Mouse (Mus musculus) stomach, embryonic 15.5 days (tissue): ENCODE results near the gene Lama2. TPM values are rescaled to one million over a fixed set of nuclear protein-coding genes. Genes with fewer than 3 reads are reported as not detected.

Experiments used
- ATAC-seq: fragments of 200-750 bp; cut with Nextera tagmentation; 2 replicates; pipeline ENCODE4 v1.8.0; 2017; ENCODE audit warnings: low read depth, moderate number of reproducible peaks, moderate TSS enrichment; ENCODE audit not compliant: insufficient read depth, low FRiP score
- H3K27ac ChIP-seq: fragments of 300-500 bp; sonication (generic); 2 replicates; pipeline ENCODE4 v1.5.1; 2015; ENCODE audit warnings: mild to moderate bottlenecking, inconsistent platforms
- H3K27me3 ChIP-seq: fragments of 300-500 bp; sonication (generic); replicated peaks from 2 replicates; pipeline ENCODE4 v1.6.1; 2015; ENCODE audit warnings: inconsistent platforms
- H3K36me3 ChIP-seq: fragments of 300-500 bp; sonication (generic); 2 replicates; pipeline ENCODE4 v1.6.1; 2015; ENCODE audit warnings: inconsistent platforms
- H3K4me1 ChIP-seq: fragments of 300-500 bp; sonication (generic); 2 replicates; pipeline ENCODE4 v1.6.1; 2015; ENCODE audit warnings: inconsistent platforms
- H3K4me2 ChIP-seq: fragments of 300-500 bp; sonication (generic); 2 replicates; pipeline ENCODE4 v1.6.1; 2015; ENCODE audit warnings: mild to moderate bottlenecking, inconsistent platforms
- H3K4me3 ChIP-seq: fragments of 300-500 bp; sonication (generic); replicated peaks from 2 replicates; pipeline ENCODE4 v1.5.1; 2015; ENCODE audit warnings: inconsistent platforms
- H3K9ac ChIP-seq: fragments of 300-500 bp; sonication (generic); 2 replicates; pipeline ENCODE4 v1.6.1; 2015; ENCODE audit warnings: inconsistent platforms
- H3K9me3 ChIP-seq: fragments of 300-500 bp; sonication (generic); 2 replicates; pipeline ENCODE4 v1.6.1; 2016; ENCODE audit warnings: inconsistent platforms
- WGBS: fragments of 180-500 bp; shearing (Covaris S2); methylation state at CpG from one replicate; pipeline ENCODE4 v1.1.7; 2015; 5-methylcytosine and 5-hydroxymethylcytosine counted together
- polyA plus RNA-seq: library from polyadenylated mRNA; unstranded; fragments of >200 nt; fragmentation: Nextera tagmentation; extraction: Ambion mirVana; gene quantifications from 2 replicates; pipeline ENCODE4 v1.2.1, GENCODE M21; 2015

Lama2 gene
- polyA plus RNA-seq, 1 experiment from 2014 or later, result 15.0 TPM

- Histone ChIP-seq H3K27ac (no peak overlapping the region), H3K27me3 (no peaks in the 10 kb centered on the region), H3K4me1 (no peaks in the 10 kb centered on the region), H3K9ac (no peak overlapping the region), H3K4me2 (no peak overlapping the region), H3K9me3 (no peaks in the 10 kb centered on the region), H3K36me3 (no peaks in the 10 kb centered on the region), H3K4me3 (no peak overlapping the region)
- WGBS, result 46% methylated on average over 7 of the region's 7 CpGs
- no peak for ATAC-seq
Measured at GRCm38 (mm10) chr10:27344278-27344677, 275.3 kb downstream of the Lama2 start.

GRCm38 (mm10) chr10:27322410-27322990, 297.1 kb downstream of the Lama2 start:
- no peaks in the 10 kb centered on the region for H3K9me3 ChIP-seq
- ATAC-seq, result no peak
- 77% methylated on average over 4 of the region's 4 CpGs for whole genome bisulfite sequencing
- no peak overlapping the region for H3K4me3 ChIP-seq
- H3K36me3 ChIP-seq, result no peaks in the 10 kb centered on the region
- H3K27me3 ChIP-seq, result no peaks in the 10 kb centered on the region
- H3K4me1 ChIP-seq, result no peaks in the 10 kb centered on the region
- H3K4me2 ChIP-seq, result no peak overlapping the region
- H3K27ac ChIP-seq, result no peak overlapping the region
- H3K9ac ChIP-seq, result no peak overlapping the region

- H3K9me3 ChIP-seq, result no peaks in the 10 kb centered on the region
- ATAC-seq, result no peak
- no peak overlapping the region for H3K4me2 ChIP-seq
- no peaks in the 10 kb centered on the region for H3K4me1 ChIP-seq
- WGBS, result 47% methylated on average over 8 of the region's 8 CpGs
- no peak overlapping the region for H3K27ac ChIP-seq
- H3K27me3 ChIP-seq, result no peaks in the 10 kb centered on the region
- H3K4me3 ChIP-seq, result no peak overlapping the region
- H3K9ac ChIP-seq, result no peak overlapping the region
- H3K36me3 ChIP-seq, result no peaks in the 10 kb centered on the region
Measured at GRCm38 (mm10) chr10:27307444-27307843, 312.1 kb downstream of the Lama2 start.

DNA sequence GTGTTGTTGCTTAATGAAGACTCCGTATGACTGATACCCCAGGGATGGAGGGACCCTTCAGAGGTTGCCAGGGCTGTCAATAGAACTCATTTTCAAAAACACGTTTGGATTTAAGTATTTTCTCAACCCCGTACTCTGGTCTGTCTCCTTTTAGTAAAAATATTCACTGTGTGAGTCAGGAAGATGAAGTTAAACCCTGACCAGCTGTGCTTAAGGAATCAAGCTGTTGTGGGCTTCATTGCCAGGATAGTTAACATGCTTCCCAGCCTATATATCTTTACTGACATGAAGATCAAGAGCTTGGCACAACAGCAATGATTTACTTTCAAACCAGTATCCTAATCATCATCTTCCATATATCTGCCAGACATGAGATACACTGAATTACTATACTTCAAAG, 314.3 kb downstream of the Lama2 start:
- H3K27me3 ChIP-seq, result no peaks in the 10 kb centered on the region
- H3K4me2 ChIP-seq, result no peak overlapping the region
- no peaks in the 10 kb centered on the region for H3K36me3 ChIP-seq
- H3K9me3 ChIP-seq, result no peaks in the 10 kb centered on the region
- no peak overlapping the region for H3K27ac ChIP-seq
- no peak overlapping the region for H3K9ac ChIP-seq
- no peak for ATAC-seq
- H3K4me3 ChIP-seq, result no peak overlapping the region
- WGBS, result 59% methylated on average over 3 of the region's 3 CpGs
- no peaks in the 10 kb centered on the region for H3K4me1 ChIP-seq

DNA sequence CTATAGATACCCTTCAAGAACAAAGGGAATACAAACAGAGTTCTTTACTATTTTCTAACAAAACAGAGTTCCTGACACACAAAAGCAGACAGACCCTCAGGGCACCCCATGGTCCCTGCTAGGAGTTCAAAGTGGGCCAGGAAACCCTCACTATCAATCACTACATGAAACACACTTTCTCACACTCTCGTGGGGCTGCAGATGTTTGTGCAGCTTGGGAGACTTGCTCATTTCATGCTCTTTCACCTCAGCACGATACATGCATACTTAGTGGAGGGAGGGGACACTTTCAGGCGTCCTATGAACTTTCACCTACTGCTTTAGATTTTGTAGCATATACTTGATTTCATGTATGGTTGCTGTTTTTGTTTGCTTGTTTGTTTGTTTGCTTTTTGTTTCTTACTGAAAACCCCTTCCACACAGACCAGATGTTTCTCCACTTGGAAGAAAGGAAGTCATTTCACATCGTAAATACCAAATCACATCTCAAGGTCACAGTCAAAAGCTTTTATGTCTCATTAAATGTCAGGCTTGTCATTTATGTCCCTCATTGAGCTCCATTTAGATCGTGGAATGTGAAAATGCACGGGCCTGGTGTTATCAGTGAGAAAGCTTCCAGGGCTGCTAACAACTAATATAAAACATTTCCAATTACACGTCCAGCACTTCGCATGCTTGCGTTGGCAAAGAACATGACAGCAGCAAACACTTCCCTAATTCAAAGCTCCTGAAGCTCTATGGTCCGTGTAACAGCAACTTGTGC, 334.3 kb downstream of the Lama2 start:
- Histone ChIP-seq H3K9ac (no peak overlapping the region), H3K27me3 (no peaks in the 10 kb centered on the region), H3K4me3 (no peak overlapping the region), H3K36me3 (no peaks in the 10 kb centered on the region), H3K9me3 (no peaks in the 10 kb centered on the region), H3K4me1 (no peaks in the 10 kb centered on the region), H3K4me2 (no peak overlapping the region), H3K27ac (no peak overlapping the region)
- 47% methylated on average over 10 of the region's 10 CpGs for WGBS
- ATAC-seq, result no peak

DNA sequence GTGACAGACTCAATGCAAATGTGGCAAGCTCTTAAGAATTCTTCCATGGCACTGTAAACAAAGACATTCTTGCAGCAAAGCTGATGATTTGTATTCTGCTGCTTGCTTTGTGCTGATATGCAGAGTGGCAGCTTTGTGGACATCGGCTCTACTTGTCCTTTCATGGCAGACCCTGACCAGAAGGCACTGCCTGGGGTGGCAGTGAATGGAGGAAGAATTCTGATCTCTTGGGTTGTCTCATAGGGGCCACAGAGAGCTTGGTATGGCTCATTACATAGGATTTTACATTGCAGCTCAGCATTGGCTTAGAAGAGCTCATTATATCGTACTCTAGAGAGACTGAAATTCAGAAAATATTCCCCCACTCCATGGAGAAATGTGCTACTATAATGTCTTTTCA, 352.1 kb downstream of the Lama2 start:
- no peak for ATAC-seq
- 76% methylated on average over 2 of the region's 2 CpGs for WGBS
- H3K9me3 ChIP-seq, result no peaks in the 10 kb centered on the region

DNA sequence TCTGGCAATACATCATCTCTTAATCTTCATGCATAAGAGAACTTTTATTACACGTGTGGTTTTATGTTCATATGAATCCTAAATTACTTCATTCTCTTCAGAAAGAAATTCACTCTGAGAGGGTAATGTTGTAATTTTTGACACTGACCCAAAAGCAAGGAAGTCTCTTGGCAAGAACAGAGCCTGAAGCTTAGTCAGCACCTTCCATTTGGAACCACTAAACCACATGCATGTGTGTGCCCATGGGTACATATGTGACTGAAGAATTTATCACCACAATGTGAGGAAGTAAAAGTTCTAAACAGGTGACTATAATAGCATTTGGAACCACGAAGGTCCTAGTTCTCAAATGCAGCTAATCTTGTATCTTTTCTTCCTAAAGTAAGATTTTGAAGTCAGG, 353.7 kb downstream of the Lama2 start:
- Histone ChIP-seq H3K4me2 (no peak overlapping the region), H3K9me3 (no peaks in the 10 kb centered on the region), H3K36me3 (no peaks in the 10 kb centered on the region), H3K4me3 (no peak overlapping the region), H3K4me1 (no peaks in the 10 kb centered on the region), H3K27ac (no peak overlapping the region), H3K9ac (no peak overlapping the region), H3K27me3 (no peaks in the 10 kb centered on the region)
- 54% methylated on average over 2 of the region's 2 CpGs for WGBS
- no peak for ATAC-seq

More for the DNA sequence above, 352.1 kb downstream of the Lama2 start:
- Histone ChIP-seq H3K4me2 (no peak overlapping the region), H3K27me3 (no peaks in the 10 kb centered on the region), H3K27ac (no peak overlapping the region), H3K9ac (no peak overlapping the region), H3K4me1 (no peaks in the 10 kb centered on the region), H3K4me3 (no peak overlapping the region), H3K36me3 (no peaks in the 10 kb centered on the region)

- WGBS, result 58% methylated on average over 2 of the region's 2 CpGs
- Histone ChIP-seq H3K27me3 (no peaks in the 10 kb centered on the region), H3K9me3 (no peaks in the 10 kb centered on the region), H3K27ac (no peak overlapping the region), H3K9ac (no peak overlapping the region), H3K4me2 (no peak overlapping the region), H3K36me3 (no peaks in the 10 kb centered on the region), H3K4me1 (no peaks in the 10 kb centered on the region), H3K4me3 (no peak overlapping the region)
- no peak for ATAC-seq
Measured at GRCm38 (mm10) chr10:27264713-27265112, 354.8 kb downstream of the Lama2 start.

GRCm38 (mm10) chr10:27249741-27250140, 369.8 kb downstream of the Lama2 start:
- Histone ChIP-seq H3K9ac (no peak overlapping the region), H3K4me1 (no peaks in the 10 kb centered on the region)
- ATAC-seq, result no peak

DNA sequence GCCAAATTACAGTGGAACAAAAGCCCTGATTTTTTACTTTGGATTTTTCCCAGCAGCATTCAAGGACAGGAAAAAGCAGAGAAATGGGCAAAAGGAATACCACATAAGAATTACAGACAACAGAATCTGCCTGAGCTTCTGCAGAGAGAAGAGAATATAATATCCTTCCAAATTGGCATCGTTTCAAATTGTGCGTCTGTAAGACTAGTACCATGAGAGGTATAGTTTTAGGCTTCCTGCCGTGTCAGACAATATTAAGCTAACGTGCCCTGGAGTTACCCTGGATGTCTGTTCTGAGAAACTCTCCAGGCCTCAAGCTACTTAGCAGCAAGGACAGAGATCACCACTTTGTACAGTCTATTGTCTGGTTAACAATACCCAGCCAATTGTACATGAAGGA, 384.8 kb downstream of the Lama2 start:
- no peak overlapping the region for H3K4me3 ChIP-seq
- H3K4me1 ChIP-seq, result no peaks in the 10 kb centered on the region
- no peaks in the 10 kb centered on the region for H3K9me3 ChIP-seq
- no peak overlapping the region for H3K27ac ChIP-seq
- no peak for ATAC-seq
- H3K36me3 ChIP-seq, result no peaks in the 10 kb centered on the region
- H3K4me2 ChIP-seq, result no peak overlapping the region
- H3K27me3 ChIP-seq, result no peaks in the 10 kb centered on the region
- WGBS, result 46% methylated on average over 4 of the region's 4 CpGs
- H3K9ac ChIP-seq, result no peak overlapping the region

More at GRCm38 (mm10) chr10:27249741-27250140, 369.8 kb downstream of the Lama2 start:
- WGBS, result 84% methylated on average over 1 of the region's 1 CpGs
- no peak overlapping the region for H3K27ac ChIP-seq
- H3K4me2 ChIP-seq, result no peak overlapping the region
- no peaks in the 10 kb centered on the region for H3K36me3 ChIP-seq
- no peaks in the 10 kb centered on the region for H3K27me3 ChIP-seq
- no peaks in the 10 kb centered on the region for H3K9me3 ChIP-seq
- no peak overlapping the region for H3K4me3 ChIP-seq

GRCm38 (mm10) chr10:27233577-27233976, 386.0 kb downstream of the Lama2 start:
- Histone ChIP-seq H3K9ac (no peak overlapping the region), H3K27me3 (no peaks in the 10 kb centered on the region), H3K4me2 (no peak overlapping the region), H3K4me1 (no peaks in the 10 kb centered on the region), H3K4me3 (no peak overlapping the region), H3K9me3 (no peaks in the 10 kb centered on the region), H3K27ac (no peak overlapping the region), H3K36me3 (no peaks in the 10 kb centered on the region)
- WGBS, result 71% methylated on average over 5 of the region's 5 CpGs
- no peak for ATAC-seq

DNA sequence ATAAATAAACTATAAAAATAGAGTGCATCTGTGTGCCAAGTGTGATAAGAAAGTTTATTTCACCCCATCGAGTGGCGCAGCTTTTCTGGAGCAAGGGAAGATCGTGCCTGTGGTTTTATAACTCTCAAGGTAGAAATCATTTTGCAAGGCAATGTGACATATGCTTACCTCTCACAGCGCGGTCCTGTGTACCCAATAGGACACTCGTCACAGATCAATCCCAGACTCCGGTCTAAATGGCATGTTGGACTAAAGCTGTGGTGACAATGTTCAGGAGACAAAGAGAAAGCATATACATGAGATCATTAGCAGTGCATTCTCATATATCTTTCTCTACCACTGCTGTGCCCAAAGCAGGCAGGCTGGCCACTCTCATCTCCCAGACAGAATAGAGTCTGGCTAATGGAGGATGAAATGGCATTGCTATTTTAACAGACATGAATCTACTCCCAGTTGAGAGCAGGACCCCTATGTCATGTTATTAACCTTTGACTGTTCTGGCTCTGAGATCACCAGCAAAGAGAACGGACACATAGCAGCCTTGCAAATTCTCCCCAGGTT, 395.7 kb downstream of the Lama2 start:
- 52% methylated on average over 8 of the region's 8 CpGs for WGBS
- H3K9ac ChIP-seq, result no peak overlapping the region
- no peaks in the 10 kb centered on the region for H3K9me3 ChIP-seq
- no peaks in the 10 kb centered on the region for H3K4me1 ChIP-seq
- no peak for ATAC-seq
- no peaks in the 10 kb centered on the region for H3K27me3 ChIP-seq
- no peak overlapping the region for H3K4me2 ChIP-seq
- H3K4me3 ChIP-seq, result no peak overlapping the region
- no peaks in the 10 kb centered on the region for H3K36me3 ChIP-seq
- no peak overlapping the region for H3K27ac ChIP-seq
